Mouse (Mus musculus): ENCODE results near the gene Tmem232. TPM values are rescaled to one million over a fixed set of nuclear protein-coding genes. Genes with fewer than 3 reads are reported as not detected.

Tmem232 gene
- total and polyA plus RNA-seq, 2 experiments from 2014 or later = 1.3 to 1.8 TPM

- ATAC-seq (ENCODE audit: low FRiP score) = no peak
These were observed 31.3 kb upstream of the Tmem232 start for GRCm38 (mm10) chr17:65571866-65572265.

GRCm38 (mm10) chr17:65571466-65571865, 30.9 kb upstream of the Tmem232 start:
- Histone ChIP-seq H3K27me3 (ENCODE audit: insufficient read depth, low read length) (no peaks in the 10 kb centered on the region), H3K4me1 (ENCODE audit: insufficient read depth, low read length) (no peaks in the 10 kb centered on the region), H3K9me3 (ENCODE audit: low read length) (no peaks in the 10 kb centered on the region), H3K4me3 (ENCODE audit: low read depth, low read length) (no peak overlapping the region), H3K36me3 (ENCODE audit: insufficient read depth, low read length) (no peaks in the 10 kb centered on the region), H3K9ac (replicated peaks; ENCODE audit: low read length, poor library complexity, severe bottlenecking) (no peak overlapping the region), H3K4me2 (ENCODE audit: low read depth, low read length, poor library complexity, severe bottlenecking) (no peak overlapping the region), H3K27ac (ENCODE audit: low read depth, low read length) (no peak overlapping the region)
- 88% methylated on average over 8 of the region's 8 CpGs for WGBS
- TF ChIP-seq CTCF (IDR thresholded peaks at IDR 0.05) = no peak
- ATAC-seq (ENCODE audit: low FRiP score) = no peak
- DNase-seq (ENCODE audit: low spot score) = no peak

More at GRCm38 (mm10) chr17:65571866-65572265, 31.3 kb upstream of the Tmem232 start:
- H3K4me1 ChIP-seq (ENCODE audit: insufficient read depth, low read length) = no peaks in the 10 kb centered on the region
- H3K4me3 ChIP-seq (ENCODE audit: low read depth, low read length) = no peak overlapping the region
- no peaks in the 10 kb centered on the region for H3K9me3 ChIP-seq (ENCODE audit: low read length)
- no peaks in the 10 kb centered on the region for H3K27me3 ChIP-seq (ENCODE audit: insufficient read depth, low read length)
- peak; percentile 22 for DNase-seq (ENCODE audit: low spot score)
- no peak for TF ChIP-seq CTCF (IDR thresholded peaks at IDR 0.05)
- WGBS = 89% methylated on average over 9 of the region's 9 CpGs
- no peak overlapping the region for H3K4me2 ChIP-seq (ENCODE audit: low read depth, low read length, poor library complexity, severe bottlenecking)
- no peak overlapping the region for H3K9ac ChIP-seq (replicated peaks; ENCODE audit: low read length, poor library complexity, severe bottlenecking)
- no peaks in the 10 kb centered on the region for H3K36me3 ChIP-seq (ENCODE audit: insufficient read depth, low read length)
- no peak overlapping the region for H3K27ac ChIP-seq (ENCODE audit: low read depth, low read length)

GRCm38 (mm10) chr17:65564189-65564588, 23.6 kb upstream of the Tmem232 start:
- Histone ChIP-seq H3K9me3 (ENCODE audit: low read length) (no peaks in the 10 kb centered on the region), H3K4me2 (ENCODE audit: low read depth, low read length, poor library complexity, severe bottlenecking) (no peak overlapping the region), H3K4me3 (ENCODE audit: low read depth, low read length) (no peak overlapping the region), H3K4me1 (ENCODE audit: insufficient read depth, low read length) (no peaks in the 10 kb centered on the region), H3K36me3 (ENCODE audit: insufficient read depth, low read length) (no peaks in the 10 kb centered on the region), H3K9ac (replicated peaks; ENCODE audit: low read length, poor library complexity, severe bottlenecking) (no peak overlapping the region), H3K27ac (ENCODE audit: low read depth, low read length) (no peak overlapping the region), H3K27me3 (ENCODE audit: insufficient read depth, low read length) (no peaks in the 10 kb centered on the region)
- 66% methylated on average over 5 of the region's 5 CpGs for WGBS
- DNase-seq (ENCODE audit: low spot score) = no peak
- TF ChIP-seq CTCF (IDR thresholded peaks at IDR 0.05) = no peak
- no peak for ATAC-seq (ENCODE audit: low FRiP score)

GRCm38 (mm10) chr17:65563345-65563744, 22.8 kb upstream of the Tmem232 start:
- DNase-seq (ENCODE audit: low spot score) (no peak), ATAC-seq (ENCODE audit: low FRiP score) (no peak)
- Histone ChIP-seq H3K9me3 (ENCODE audit: low read length) (no peaks in the 10 kb centered on the region), H3K27ac (ENCODE audit: low read depth, low read length) (no peak overlapping the region), H3K9ac (replicated peaks; ENCODE audit: low read length, poor library complexity, severe bottlenecking) (no peak overlapping the region), H3K4me3 (ENCODE audit: low read depth, low read length) (no peak overlapping the region), H3K4me1 (ENCODE audit: insufficient read depth, low read length) (no peaks in the 10 kb centered on the region), H3K36me3 (ENCODE audit: insufficient read depth, low read length) (no peaks in the 10 kb centered on the region), H3K27me3 (ENCODE audit: insufficient read depth, low read length) (no peaks in the 10 kb centered on the region), H3K4me2 (ENCODE audit: low read depth, low read length, poor library complexity, severe bottlenecking) (no peak overlapping the region)
- 62% methylated on average over 6 of the region's 6 CpGs for WGBS
- no peak for TF ChIP-seq CTCF (IDR thresholded peaks at IDR 0.05)

- WGBS = 4% methylated on average over 5 of the region's 5 CpGs
- H3K4me2 ChIP-seq (ENCODE audit: low read depth, low read length, poor library complexity, severe bottlenecking) = no peak overlapping the region
- no peaks in the 10 kb centered on the region for H3K36me3 ChIP-seq (ENCODE audit: insufficient read depth, low read length)
- no peak overlapping the region for H3K9ac ChIP-seq (replicated peaks; ENCODE audit: low read length, poor library complexity, severe bottlenecking)
- peak; percentile 85 for DNase-seq (ENCODE audit: low spot score)
- H3K4me3 ChIP-seq (ENCODE audit: low read depth, low read length) = no peak overlapping the region
- no peaks in the 10 kb centered on the region for H3K4me1 ChIP-seq (ENCODE audit: insufficient read depth, low read length)
- ATAC-seq (ENCODE audit: low FRiP score) = no peak
- TF ChIP-seq CTCF (IDR thresholded peaks at IDR 0.05) = peak; percentile 88
- H3K9me3 ChIP-seq (ENCODE audit: low read length) = no peaks in the 10 kb centered on the region
- H3K27ac ChIP-seq (ENCODE audit: low read depth, low read length) = no peak overlapping the region
- no peaks in the 10 kb centered on the region for H3K27me3 ChIP-seq (ENCODE audit: insufficient read depth, low read length)
These were observed 22.2 kb upstream of the Tmem232 start for GRCm38 (mm10) chr17:65562761-65563160.

GRCm38 (mm10) chr17:65561361-65562015, 20.9 kb upstream of the Tmem232 start:
- H3K27ac ChIP-seq (ENCODE audit: low read depth, low read length) = no peak overlapping the region
- no peaks in the 10 kb centered on the region for H3K36me3 ChIP-seq (ENCODE audit: insufficient read depth, low read length)
- DNase-seq (ENCODE audit: low spot score) (no peak), ATAC-seq (ENCODE audit: low FRiP score) (no peak)
- H3K4me2 ChIP-seq (ENCODE audit: low read depth, low read length, poor library complexity, severe bottlenecking) = no peak overlapping the region
- no peak for TF ChIP-seq CTCF (IDR thresholded peaks at IDR 0.05)
- no peak overlapping the region for H3K4me3 ChIP-seq (ENCODE audit: low read depth, low read length)
- no peaks in the 10 kb centered on the region for H3K27me3 ChIP-seq (ENCODE audit: insufficient read depth, low read length)
- no peaks in the 10 kb centered on the region for H3K9me3 ChIP-seq (ENCODE audit: low read length)
- 76% methylated on average over 6 of the region's 6 CpGs for WGBS
- no peak overlapping the region for H3K9ac ChIP-seq (replicated peaks; ENCODE audit: low read length, poor library complexity, severe bottlenecking)
- H3K4me1 ChIP-seq (ENCODE audit: insufficient read depth, low read length) = no peaks in the 10 kb centered on the region

Data from midbrain, postnatal 0 days (tissue).